Mouse (Mus musculus): ENCODE data around the gene Tpk1. TPM values are rescaled to one million over a fixed set of nuclear protein-coding genes. Genes with fewer than 3 reads are reported as not detected.

Tpk1 gene
- polyA plus RNA-seq, 1 experiment from 2014 or later: 7.8 TPM

GRCm38 (mm10) chr6:43462849-43463369 is 203.2 kb downstream of the Tpk1 start:
- 98% methylated on average over 2 of the region's 2 CpGs for WGBS (ENCODE audit: missing documents)
- no peaks in the 10 kb centered on the region for H3K79me2 ChIP-seq (ENCODE audit: inconsistent target)
- no peaks in the 10 kb centered on the region for H3K36me3 ChIP-seq (ENCODE audit: inconsistent target)
- no peak overlapping the region for H3K27ac ChIP-seq
- H3K4me3 ChIP-seq (ENCODE audit: inconsistent target): no peak overlapping the region

DNA sequence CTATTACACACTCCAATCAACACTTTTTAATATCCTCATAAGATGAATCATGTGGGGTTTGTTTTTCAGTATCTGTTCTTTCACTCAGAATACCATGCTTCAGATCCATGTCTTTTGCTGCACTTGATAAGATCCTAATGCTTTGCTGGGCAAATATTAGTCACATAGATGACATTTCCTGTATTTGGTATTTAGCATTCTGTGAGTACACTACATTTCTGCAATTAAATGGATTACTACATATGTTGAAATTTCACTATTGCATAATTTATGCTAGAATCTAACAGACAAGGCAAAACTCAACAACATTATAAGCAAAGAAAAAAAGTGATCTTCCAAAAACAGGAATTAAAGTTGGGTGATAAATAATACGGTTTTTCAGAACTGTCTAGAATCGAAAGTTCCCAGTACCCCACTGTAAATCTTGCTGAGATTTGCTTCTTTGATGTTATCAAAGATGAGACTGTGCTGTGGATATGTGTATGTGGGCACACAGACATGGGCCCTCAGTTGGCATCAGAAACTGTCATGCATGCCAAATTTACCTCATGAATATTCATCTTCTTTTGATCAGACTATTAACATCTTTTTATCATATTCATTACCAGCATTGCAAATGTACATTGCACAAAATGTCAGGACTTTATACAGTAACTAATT is 203.8 kb downstream of the Tpk1 start:
- Histone ChIP-seq H3K27ac (no peak overlapping the region), H3K79me2 (ENCODE audit: inconsistent target) (no peaks in the 10 kb centered on the region), H3K36me3 (ENCODE audit: inconsistent target) (no peaks in the 10 kb centered on the region), H3K4me3 (ENCODE audit: inconsistent target) (no peak overlapping the region)
- 33% methylated on average over 2 of the region's 2 CpGs for WGBS (ENCODE audit: missing documents)

GRCm38 (mm10) chr6:43459082-43459481 is 207.0 kb downstream of the Tpk1 start:
- H3K79me2 ChIP-seq (ENCODE audit: inconsistent target): no peaks in the 10 kb centered on the region
- WGBS (ENCODE audit: missing documents): 100% methylated on average over 2 of the region's 2 CpGs

GRCm38 (mm10) chr6:43457989-43458388 is 208.1 kb downstream of the Tpk1 start:
- Histone ChIP-seq H3K79me2 (ENCODE audit: inconsistent target) (no peaks in the 10 kb centered on the region), H3K27ac (no peak overlapping the region), H3K4me3 (ENCODE audit: inconsistent target) (no peak overlapping the region), H3K36me3 (ENCODE audit: inconsistent target) (no peaks in the 10 kb centered on the region)
- 96% methylated on average over 2 of the region's 2 CpGs for WGBS (ENCODE audit: missing documents)

More at GRCm38 (mm10) chr6:43459082-43459481, 207.0 kb downstream of the Tpk1 start:
- Histone ChIP-seq H3K4me3 (ENCODE audit: inconsistent target) (no peak overlapping the region), H3K36me3 (ENCODE audit: inconsistent target) (no peaks in the 10 kb centered on the region), H3K27ac (no peak overlapping the region)

- no peak overlapping the region for H3K4me3 ChIP-seq (ENCODE audit: inconsistent target)
- H3K27ac ChIP-seq: no peak overlapping the region
- H3K79me2 ChIP-seq (ENCODE audit: inconsistent target): no peaks in the 10 kb centered on the region
- 18% methylated on average over 2 of the region's 2 CpGs for WGBS (ENCODE audit: missing documents)
- H3K36me3 ChIP-seq (ENCODE audit: inconsistent target): no peaks in the 10 kb centered on the region
Observed at GRCm38 (mm10) chr6:43449498-43449897, 216.6 kb downstream of the Tpk1 start.

GRCm38 (mm10) chr6:43445856-43446255 is 220.2 kb downstream of the Tpk1 start:
- 94% methylated on average over 2 of the region's 2 CpGs for whole genome bisulfite sequencing (ENCODE audit: missing documents)
- Histone ChIP-seq H3K4me3 (ENCODE audit: inconsistent target) (no peak overlapping the region), H3K79me2 (ENCODE audit: inconsistent target) (no peaks in the 10 kb centered on the region), H3K27ac (no peak overlapping the region), H3K36me3 (ENCODE audit: inconsistent target) (no peaks in the 10 kb centered on the region)

GRCm38 (mm10) chr6:43442191-43442590 is 223.9 kb downstream of the Tpk1 start:
- Histone ChIP-seq H3K79me2 (ENCODE audit: inconsistent target) (no peaks in the 10 kb centered on the region), H3K27ac (no peak overlapping the region), H3K36me3 (ENCODE audit: inconsistent target) (no peaks in the 10 kb centered on the region), H3K4me3 (ENCODE audit: inconsistent target) (no peak overlapping the region)
- WGBS (ENCODE audit: missing documents): 93% methylated on average over 3 of the region's 3 CpGs

- 85% methylated on average over 2 of the region's 2 CpGs for WGBS (ENCODE audit: missing documents)
- no peaks in the 10 kb centered on the region for H3K79me2 ChIP-seq (ENCODE audit: inconsistent target)
- H3K4me3 ChIP-seq (ENCODE audit: inconsistent target): no peak overlapping the region
- no peak overlapping the region for H3K27ac ChIP-seq
- no peaks in the 10 kb centered on the region for H3K36me3 ChIP-seq (ENCODE audit: inconsistent target)
Observed at GRCm38 (mm10) chr6:43435987-43436541, 230.0 kb downstream of the Tpk1 start.

- 100% methylated on average over 1 of the region's 1 CpGs for WGBS (ENCODE audit: missing documents)
- Histone ChIP-seq H3K79me2 (ENCODE audit: inconsistent target) (no peaks in the 10 kb centered on the region), H3K27ac (no peak overlapping the region), H3K4me3 (ENCODE audit: inconsistent target) (no peak overlapping the region), H3K36me3 (ENCODE audit: inconsistent target) (no peaks in the 10 kb centered on the region)
Observed at GRCm38 (mm10) chr6:43434365-43434764, 231.7 kb downstream of the Tpk1 start.

DNA sequence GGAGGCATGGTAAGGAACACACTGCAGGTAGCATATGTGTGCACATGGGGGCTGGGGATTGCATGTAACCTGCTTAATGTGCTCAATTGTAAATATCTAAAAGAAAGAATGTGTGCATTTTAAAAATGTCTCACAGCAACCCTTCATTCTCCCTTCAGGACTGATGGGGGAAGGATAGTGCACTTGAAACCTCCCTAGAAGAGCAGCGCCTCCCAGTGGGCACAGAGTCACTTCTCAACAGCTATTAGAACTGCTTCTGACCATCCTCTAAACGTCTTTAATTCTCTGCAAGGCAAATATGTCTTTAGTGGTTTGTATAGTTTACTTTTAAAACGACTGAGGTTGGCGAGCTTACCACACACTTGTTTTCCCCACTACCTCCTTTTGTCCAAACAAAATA is 241.1 kb downstream of the Tpk1 start:
- Histone ChIP-seq H3K27ac (no peak overlapping the region), H3K4me3 (ENCODE audit: inconsistent target) (no peak overlapping the region), H3K36me3 (ENCODE audit: inconsistent target) (no peaks in the 10 kb centered on the region), H3K79me2 (ENCODE audit: inconsistent target) (no peaks in the 10 kb centered on the region)
- 83% methylated on average over 4 of the region's 4 CpGs for WGBS (ENCODE audit: missing documents)

- Histone ChIP-seq H3K36me3 (ENCODE audit: inconsistent target) (no peaks in the 10 kb centered on the region), H3K4me3 (ENCODE audit: inconsistent target) (no peak overlapping the region), H3K27ac (no peak overlapping the region), H3K79me2 (ENCODE audit: inconsistent target) (no peaks in the 10 kb centered on the region)
- WGBS (ENCODE audit: missing documents): 86% methylated on average over 7 of the region's 7 CpGs
Observed at GRCm38 (mm10) chr6:43420358-43420979, 245.6 kb downstream of the Tpk1 start.

DNA sequence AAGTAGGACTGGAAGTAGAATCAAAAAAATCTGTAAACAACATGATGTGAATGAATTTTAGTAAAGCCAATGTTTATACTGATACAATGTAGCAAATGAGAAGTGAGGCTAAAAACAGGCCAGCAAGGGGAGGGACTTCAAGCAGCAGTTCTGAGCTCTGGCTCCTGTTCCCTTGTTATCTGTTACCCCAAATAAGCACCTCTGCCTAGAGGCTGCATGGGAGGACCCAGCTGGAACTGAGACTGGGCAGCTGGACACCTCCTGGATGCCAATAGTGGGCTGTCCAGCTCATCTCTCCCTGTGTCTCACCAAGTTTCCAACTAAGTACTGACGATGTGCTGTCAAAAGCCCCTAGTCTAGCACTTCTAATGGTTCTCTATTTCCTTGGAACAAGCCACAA is 257.1 kb downstream of the Tpk1 start:
- 67% methylated on average over 1 of the region's 1 CpGs for WGBS (ENCODE audit: missing documents)
- H3K4me3 ChIP-seq (ENCODE audit: inconsistent target): no peak overlapping the region
- H3K79me2 ChIP-seq (ENCODE audit: inconsistent target): no peaks in the 10 kb centered on the region
- no peaks in the 10 kb centered on the region for H3K36me3 ChIP-seq (ENCODE audit: inconsistent target)
- peak overlapping the region; percentile 76 for H3K27ac ChIP-seq

GRCm38 (mm10) chr6:43403076-43403475 is 263.0 kb downstream of the Tpk1 start:
- Histone ChIP-seq H3K27ac (no peak overlapping the region), H3K4me3 (ENCODE audit: inconsistent target) (no peak overlapping the region), H3K36me3 (ENCODE audit: inconsistent target) (no peaks in the 10 kb centered on the region), H3K79me2 (ENCODE audit: inconsistent target) (no peaks in the 10 kb centered on the region)
- 90% methylated on average over 3 of the region's 3 CpGs for WGBS (ENCODE audit: missing documents)

GRCm38 (mm10) chr6:43402219-43402997 is 263.7 kb downstream of the Tpk1 start:
- Histone ChIP-seq H3K79me2 (ENCODE audit: inconsistent target) (no peaks in the 10 kb centered on the region), H3K4me3 (ENCODE audit: inconsistent target) (no peak overlapping the region), H3K36me3 (ENCODE audit: inconsistent target) (no peaks in the 10 kb centered on the region), H3K27ac (no peak overlapping the region)
- 91% methylated on average over 5 of the region's 6 CpGs for whole genome bisulfite sequencing (ENCODE audit: missing documents)

DNA sequence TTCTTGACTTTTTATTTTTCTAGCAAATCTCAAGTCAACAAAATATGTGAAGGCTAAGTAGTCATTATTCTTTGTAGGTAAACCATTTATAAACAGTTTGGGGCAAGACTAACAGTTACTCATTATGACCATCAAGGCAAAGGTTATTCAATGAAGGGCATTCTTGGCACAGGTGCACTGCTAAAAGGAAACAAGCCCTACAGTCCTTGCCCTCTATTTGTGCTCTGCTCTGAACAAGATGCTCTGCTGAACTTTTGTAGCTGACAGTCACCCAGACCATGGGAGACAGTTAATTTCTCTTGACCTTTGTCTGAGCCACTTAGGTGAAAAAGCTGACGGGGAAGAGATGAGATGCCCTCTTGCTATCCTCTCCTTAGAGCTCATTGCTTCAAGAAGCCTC is 269.7 kb downstream of the Tpk1 start:
- Histone ChIP-seq H3K36me3 (ENCODE audit: inconsistent target) (no peaks in the 10 kb centered on the region), H3K4me3 (ENCODE audit: inconsistent target) (no peak overlapping the region), H3K27ac (no peak overlapping the region), H3K79me2 (ENCODE audit: inconsistent target) (no peaks in the 10 kb centered on the region)
- 100% methylated on average over 1 of the region's 1 CpGs for WGBS (ENCODE audit: missing documents)
